Mouse (Mus musculus): ENCODE results near the gene Epb41.
A peak's percentile ranks its signal among the peaks of the same experiment; 100 is the strongest.

DNA sequence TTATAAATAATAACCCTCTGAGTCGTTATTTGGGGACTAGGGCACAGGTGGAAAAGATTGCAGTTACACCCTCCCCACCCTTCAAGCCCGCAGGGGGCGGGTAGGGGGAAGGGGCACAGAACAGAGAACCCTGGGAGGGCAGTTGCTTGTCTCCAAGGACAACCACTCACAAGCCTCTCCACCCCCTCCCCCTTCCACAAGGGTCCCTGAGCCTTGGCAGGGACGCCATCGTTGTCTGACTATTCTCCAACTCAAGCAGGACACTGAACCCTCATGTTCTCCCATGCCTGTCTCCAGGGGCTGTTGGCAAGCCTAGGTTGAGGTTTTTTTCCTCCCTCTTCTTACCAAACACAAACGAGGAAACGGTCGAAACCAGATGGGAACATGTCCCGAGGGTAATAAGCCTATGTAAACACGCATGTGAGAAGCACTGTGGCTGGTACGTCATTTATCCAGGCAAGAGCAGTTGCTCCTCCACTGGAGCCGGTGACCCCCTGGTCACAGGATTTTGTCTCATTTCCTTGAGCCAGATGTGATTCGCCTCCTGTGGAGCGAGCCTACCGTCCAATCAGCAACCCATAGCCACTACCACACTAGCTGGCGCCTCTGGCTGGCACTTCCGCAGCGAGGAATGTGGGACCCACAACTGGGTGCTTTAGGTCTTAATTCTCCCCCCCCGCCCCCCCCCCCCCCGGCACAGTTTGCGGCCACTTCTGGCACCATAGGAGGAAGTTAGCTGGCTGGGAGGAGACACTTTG, 164.7 kb downstream of the Epb41 start:
- TF ChIP-seq CTCF (IDR thresholded peaks at IDR 0.05; ENCODE audit: low read depth, low read length) (no peak), POLR2A (IDR thresholded peaks at IDR 0.05; ENCODE audit: borderline replicate concordance, low read depth, low read length) (peak; percentile 47; the same call in 1 of the 2 replicates)
